Mouse (Mus musculus) fibroblast of lung, adult 2 months (primary cell): Measurements from ENCODE around the gene Flnb.

ENCODE experiments used
- DNase-seq: peaks from one replicate; pipeline ENCODE4 v3.0.0-alpha.2; 2011; ENCODE audit warnings: low read depth

Flnb gene

DNA sequence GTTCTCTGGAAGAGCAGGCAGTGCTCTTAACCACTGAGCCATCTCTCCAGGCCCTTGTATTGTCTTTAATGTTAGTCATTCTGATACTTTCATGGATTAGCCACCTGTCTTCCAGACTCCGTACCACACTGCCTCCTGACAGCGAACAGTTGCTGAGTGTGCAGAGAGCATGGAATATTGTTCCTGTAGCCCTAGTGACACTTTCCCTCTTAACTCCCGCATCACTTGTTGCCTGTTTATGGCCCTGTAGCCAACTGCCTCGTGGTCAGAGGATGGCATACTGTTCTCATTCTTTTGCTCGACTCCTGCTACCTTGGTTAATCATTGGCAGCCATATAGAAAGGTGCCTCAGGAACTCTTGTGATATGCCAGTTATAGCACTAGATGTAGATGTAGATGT lies 45.4 kb downstream of the Flnb start:
- no peak for DNase-seq

DNA sequence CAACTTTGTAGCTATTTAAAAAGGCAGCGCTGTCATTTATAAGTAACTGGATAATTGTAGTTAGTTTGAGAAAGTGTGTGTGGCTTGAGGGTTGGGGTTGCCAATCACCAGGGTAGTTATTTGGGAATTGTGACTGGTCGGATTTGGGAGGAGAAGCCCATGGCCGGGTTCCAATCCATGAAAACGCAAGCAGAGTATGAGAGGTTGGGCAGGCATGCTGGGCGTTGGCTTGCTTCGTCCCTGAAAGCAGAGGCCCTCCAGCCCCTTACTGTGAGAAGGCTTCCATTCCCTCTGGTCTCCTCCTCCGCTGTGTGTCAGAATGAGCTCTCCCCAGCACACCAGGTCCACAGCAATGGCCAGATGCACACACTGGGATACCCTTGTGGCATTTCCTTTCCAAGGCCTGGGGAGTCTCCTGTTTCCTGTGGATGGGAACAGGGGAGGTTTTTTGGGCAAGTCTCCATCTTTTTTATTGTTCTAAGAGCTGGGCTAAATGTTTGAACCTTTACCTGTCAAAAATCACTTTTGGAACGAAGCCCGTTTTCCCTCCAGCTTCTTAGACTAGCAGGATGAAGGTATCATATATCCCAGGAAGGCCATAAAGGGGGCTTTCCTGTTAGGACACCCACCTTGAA lies 46.2 kb downstream of the Flnb start:
- DNase-seq: no peak

DNA sequence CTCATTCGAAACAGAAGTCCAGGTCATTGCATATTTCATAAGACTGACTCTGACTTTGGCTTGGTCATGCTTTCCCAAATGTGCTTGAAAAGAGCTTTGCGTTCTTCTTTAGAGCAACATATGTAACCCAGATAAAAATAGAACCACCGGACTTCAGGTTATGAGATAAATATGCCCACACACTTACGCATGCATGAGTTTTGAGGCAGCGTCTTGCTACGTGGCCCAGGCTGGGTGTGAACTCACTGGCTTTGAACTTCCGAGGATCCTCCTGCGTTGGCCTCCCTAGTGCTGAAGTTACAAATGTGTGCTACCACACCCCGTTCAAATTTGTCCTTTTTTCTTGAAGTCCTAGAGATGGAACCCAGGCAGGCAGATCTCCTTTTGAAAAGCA lies 46.7 kb downstream of the Flnb start:
- DNase-seq: no peak

DNA sequence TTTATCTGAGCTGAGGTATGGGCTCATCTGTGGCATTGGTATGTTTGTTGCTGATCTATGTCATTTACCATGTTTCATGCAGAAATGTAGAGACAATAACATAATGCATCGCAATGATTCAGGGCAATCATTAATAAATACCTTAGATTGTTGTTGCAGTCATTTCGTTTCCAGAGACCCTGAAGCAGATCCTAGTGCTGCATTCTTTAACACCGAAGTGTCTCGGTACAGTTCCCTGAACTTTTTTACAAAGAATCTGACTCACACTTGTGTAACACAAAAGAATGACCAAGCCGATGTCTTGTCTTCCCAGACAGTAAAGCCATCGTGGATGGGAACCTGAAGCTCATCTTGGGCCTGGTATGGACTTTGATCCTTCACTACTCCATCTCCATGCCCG lies 49.5 kb downstream of the Flnb start:
- DNase-seq: no peak

DNA sequence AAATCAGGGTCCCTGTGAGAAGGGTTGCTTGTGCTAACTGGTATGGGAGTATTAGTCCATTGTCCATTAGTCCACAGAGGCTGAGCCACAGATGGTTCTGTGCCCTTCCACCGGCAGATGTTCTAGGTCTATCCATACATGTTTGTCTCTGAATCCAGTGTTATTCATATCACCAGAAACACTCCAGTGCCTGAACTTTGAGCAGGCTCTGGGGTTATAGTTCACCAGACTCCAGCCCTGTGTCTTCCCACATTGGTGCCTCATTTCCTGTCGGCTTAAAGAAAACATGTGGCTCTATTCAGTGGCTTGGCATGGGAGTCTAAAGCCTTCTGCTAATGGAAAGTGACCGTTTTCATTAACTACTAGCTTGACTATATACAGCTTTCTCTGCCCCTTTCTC lies 50.1 kb downstream of the Flnb start:
- no peak for DNase-seq

DNA sequence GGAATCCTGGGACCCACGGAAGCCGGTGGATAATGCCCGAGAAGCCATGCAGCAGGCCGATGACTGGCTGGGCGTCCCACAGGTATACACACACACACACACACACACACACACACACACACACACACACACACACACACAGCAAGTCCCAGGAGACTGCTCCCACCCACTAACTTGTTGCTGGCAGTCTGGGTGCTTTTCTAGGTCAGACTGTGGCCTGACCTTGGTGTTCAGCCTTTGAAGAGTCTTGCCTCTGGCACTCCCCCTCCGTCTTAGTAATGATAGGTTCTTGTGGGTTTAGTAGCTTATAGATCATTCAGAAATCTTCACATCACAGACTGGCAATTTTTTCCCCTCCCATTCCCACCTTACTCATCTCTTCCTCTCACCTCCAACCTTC lies 52.0 kb downstream of the Flnb start:
- no peak for DNase-seq

DNA sequence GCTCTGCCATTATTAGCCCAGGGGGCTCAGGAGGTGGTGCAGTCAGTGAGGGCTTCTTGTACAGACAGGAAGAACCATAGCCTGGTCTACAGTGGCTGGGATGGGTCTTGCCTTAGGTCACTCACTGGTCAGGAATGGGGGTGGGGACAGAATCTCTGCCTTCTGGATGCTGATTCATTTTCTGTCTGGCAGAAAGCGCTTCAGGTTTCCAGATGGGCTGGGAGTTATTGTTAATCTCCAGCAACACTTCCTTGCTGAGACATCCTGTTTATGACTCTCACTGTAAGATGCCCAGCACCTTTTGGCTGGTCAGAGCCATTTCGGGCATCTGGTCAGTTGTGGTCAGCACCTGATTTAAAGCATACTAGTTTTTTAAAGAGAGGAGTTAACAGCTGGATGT lies 55.8 kb downstream of the Flnb start:
- DNase-seq: no peak

DNA sequence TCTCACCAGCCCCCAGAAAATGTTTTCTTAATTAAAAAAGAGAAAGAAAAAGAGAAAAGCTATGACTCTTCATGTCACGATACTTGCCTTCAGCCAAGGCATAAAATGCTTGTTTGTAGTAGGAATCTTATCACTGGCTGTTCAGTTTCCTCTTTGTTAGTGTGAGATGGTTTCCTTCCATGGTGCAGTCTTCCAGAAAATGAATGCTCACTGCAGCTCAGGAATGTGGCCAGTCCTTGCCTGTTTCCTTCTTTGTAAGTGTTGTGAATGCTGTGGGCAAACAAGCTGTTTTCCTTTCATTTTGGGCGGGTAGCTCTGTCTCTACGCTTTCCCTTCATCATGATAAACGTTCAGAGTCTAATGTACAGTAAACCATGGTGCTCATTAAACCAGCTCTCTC lies 56.7 kb downstream of the Flnb start:
- DNase-seq: no peak

DNA sequence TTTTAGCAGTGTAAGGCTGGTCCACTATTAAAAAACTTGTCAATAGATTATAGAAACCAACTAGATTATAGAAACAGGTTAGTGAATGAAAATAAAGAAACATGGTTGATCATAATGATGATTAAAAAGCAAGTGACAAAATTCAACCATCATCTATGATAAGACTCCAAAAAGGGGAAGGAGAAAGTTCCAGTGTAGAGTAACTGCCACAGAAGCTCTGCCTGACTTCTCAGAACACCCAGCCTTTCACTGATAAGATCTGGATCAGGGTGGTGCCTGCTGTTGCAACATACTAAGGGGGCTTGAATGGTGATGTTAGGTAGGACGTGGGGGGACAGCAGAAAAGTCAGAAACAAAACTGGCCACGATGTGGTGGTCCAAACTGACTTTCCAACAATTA lies 60.2 kb downstream of the Flnb start:
- no peak for DNase-seq

DNA sequence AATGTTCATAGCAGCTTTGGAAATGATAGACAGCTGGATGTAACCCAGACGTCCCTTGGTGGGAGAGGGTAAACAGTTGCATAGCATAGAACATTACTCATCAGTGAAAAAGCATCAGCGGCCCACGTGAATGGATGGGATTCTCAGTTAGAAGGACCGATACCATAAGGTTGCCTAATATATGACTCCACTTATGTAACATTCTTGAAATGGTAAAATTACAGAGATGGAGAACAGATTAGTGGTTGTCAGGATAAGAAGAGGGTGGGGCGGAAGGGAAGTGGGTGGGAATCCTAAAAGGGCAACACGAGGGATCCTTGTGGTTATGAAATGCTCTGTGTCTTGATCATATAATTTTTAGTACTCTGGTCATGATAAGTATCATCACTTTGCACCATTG lies 62.6 kb downstream of the Flnb start:
- no peak for DNase-seq

DNA sequence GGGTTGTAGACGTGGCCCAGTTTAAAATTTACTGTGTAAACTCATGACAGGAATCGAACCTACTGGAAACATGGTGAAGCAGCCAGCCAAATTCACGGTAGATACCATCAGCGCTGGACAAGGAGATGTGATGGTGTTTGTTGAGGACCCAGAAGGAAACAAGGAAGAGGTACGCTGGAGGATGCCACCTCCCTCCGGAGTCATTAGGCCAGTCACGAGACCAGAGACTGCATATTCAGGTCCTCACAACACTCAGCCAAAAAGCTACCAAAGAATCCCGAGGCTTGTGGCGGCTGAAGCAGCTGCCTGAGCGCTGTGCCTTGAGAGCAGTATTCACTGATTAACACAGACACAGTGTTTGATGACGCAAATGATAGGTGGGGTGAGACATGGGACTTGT lies 63.8 kb downstream of the Flnb start:
- no peak for DNase-seq

DNA sequence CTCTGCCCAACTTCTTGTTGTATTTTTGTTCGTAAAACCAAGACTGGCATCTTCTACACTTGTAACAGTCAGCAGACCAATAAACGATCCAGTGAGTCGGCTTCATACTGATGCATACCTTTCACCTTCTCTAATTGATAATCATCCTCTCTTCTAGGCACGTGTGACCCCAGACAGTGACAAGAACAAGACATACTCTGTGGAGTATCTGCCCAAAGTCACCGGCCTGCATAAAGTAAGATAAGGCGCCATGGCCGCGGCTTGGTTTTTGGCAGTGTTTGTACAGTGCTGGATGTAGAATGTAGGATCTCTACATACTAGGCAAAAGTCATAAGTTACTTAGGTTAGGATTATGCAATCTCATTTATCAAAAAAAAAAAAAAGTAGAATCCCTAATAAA lies 64.3 kb downstream of the Flnb start:
- DNase-seq: no peak

DNA sequence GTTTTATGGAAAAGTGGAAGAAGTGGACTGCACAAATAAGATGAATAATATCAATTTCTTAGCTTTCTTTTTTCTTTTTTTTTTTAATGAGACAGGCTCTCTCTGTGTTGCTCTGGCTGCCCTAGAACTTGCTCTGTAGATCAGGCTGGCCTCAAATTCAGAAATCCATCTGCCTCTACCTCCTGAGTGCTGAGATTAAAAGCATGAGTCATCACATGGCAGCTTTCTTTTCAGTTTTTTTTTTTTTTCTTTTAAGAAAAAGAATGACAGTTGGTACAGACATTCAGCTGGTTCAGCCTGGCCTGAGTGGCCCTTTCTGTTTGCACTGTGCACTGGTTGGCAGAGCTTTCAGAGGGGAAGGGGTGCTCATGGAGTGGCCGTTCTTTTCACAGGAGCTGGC lies 66.4 kb downstream of the Flnb start:
- DNase-seq: no peak

DNA sequence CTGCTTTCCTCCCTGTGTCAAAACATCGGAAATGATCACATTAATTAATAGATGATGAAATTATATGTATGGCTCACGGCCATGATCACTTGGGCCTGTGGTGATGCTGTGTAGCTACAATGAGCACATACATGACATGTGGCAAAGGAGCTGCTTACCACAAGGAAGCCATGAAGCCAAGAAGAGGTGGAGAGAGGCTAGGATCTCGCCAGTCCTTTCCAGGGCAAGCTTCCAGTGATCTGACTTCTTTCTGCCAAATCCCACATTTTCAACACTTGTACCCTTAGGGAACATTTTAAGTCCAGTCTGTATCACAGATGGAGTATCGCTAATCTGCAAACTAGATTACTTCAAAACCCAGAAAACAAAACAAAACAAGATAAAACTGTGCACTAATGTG lies 67.1 kb downstream of the Flnb start:
- no peak for DNase-seq

DNA sequence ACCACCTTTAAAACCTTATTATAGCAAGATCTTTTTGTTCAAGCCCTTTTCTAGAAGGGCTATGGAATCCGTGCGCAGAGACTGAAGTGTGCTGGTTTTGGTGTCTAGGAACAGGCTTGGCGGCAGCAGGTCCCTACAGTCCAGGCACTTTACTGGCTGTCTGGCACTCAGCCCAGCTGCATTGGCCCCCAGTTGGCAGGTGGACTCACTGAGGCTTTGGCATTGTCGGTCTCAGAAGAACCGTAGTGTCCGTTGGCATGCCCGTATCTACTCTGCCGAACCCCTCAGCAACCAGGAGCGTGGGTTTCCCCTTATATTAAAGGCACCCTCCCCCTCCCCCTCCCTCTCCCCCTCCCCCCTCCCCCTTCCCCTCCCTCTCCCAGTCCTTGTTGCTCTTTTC lies 67.8 kb downstream of the Flnb start:
- DNase-seq: no peak

DNA sequence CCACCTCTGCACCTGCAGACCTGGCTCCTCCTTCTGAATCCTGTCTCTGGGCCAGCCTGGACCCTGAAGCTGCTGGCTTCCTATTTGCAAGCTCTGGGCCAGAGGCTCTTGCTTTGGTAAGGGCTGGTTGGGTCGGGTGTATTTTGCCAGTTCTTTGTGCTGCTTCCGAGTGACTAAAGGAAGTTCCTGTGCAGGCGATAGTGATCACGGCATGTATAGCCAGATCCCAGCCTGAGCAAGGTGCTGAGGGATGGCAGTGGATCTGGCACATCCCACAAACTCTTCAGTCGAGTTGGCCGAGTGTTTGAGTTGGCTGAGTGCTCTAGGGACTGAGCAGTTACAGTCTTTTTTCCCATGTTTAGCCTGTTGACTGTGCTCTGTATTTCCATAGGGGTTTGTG lies 68.3 kb downstream of the Flnb start:
- no peak for DNase-seq

DNA sequence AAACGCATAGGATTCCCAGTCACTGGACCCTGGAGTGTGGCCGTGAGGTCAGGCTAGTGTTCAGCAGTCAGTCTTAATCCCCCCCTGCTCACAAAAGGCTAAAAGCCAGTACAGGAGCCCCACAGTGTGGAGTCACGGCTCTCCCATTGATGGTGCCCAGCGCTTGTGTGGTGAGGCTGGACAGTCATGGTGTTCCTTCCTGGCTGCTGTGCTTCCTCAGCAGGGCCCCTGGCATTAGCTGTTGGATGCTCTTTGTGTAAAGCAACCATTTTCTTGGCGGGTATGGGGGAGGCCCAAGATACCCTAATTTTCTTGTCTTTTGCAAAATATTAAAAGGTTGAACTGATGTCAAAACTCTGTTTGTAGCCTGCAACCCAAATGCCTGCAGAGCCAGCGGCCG lies 69.4 kb downstream of the Flnb start:
- no peak for DNase-seq

DNA sequence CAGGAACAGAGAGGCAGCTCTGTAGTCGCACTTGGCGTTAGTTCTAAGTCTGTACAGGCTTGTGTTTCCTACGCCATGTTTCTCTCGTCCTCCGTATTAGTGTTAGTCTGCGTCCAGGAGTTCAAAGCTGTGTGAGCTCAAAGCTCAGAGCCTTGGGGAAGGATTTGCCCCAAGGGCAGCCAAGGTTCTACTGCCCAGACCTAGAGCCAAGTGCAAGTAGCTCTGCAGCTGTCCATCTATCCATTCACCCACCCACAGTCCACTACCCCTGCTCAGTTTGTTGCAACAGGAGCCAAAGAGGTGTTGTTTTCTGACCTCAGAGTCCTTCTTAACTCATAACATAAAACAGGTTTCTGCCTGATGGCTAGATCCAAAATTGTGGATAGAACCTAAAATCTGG lies 70.5 kb downstream of the Flnb start:
- DNase-seq: no peak

DNA sequence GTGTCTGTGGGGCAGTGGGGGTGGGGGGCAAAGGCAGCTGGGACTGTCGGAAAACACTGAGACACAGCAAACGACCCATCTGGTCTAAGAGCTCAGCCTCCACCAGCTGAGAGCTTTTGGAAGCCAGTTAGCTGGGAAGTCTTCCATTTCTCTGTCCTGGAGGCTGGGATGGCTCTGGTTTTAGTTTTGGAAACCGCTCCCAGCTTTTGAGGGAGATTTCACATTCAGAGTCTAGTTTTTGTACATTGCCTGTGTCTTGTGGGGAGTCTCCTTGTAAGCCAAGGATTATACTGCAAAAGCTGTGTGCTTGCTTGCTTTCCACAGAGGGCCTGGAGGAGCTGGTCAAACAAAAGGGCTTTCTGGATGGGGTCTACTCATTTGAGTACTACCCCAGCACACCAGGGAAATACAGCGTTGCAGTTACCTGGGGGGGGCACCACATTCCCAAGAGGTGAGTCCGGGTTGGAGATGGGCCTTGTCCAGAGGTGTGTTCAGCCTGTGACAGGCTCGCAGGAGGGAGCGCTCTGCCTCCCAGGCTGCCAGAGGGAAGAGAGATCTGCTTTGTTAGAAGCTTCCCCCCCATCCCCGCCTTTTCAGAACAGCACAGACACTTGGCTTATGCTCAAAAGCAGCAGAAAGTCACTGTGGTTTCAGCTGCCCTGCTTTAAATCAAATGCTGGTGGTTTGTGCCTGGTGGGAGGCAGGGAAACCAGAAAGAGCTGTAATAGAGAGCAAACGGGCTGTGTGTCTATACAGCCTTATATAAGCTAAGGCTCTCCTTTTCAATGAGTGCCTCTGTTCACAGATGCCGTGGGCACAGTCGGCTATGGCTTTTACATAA lies 71.3 kb downstream of the Flnb start:
- no peak for DNase-seq

DNA sequence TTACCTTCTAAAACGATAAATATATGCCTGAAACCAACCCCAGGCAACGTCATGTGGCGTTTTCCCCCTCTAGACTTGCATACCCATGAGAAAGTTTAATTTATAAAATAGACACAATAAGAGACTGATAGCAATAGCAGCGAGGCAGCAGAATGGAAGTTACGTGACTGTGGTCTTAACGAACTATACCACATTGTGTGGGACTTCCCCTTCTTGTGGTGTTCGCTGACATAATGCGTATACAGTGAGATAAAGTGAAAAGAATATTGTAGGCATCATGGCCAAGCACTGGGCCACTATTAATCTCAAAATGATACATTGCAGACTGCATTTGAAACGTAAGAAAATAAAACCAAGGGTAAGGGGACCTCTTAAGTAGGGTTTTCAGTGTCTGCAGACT lies 72.1 kb downstream of the Flnb start:
- DNase-seq: no peak

DNA sequence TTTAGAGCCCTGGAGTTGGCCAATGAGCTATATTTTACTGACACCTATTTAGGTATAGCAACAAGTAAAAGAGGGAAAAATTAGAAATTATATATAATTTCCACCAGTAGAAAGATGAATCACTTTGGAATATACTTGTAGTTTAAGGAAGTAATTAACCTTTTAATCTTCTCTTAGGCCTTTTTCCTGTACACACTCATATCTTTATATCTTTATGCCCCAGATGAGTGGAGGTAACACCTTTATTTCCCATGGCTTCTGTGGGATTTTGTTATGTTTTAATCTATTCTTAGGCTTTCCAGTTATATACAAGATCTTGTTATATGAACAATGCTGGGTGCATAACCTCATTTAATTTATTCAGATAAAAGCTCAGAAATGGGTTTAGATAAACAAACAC lies 73.6 kb downstream of the Flnb start:
- DNase-seq: no peak

DNA sequence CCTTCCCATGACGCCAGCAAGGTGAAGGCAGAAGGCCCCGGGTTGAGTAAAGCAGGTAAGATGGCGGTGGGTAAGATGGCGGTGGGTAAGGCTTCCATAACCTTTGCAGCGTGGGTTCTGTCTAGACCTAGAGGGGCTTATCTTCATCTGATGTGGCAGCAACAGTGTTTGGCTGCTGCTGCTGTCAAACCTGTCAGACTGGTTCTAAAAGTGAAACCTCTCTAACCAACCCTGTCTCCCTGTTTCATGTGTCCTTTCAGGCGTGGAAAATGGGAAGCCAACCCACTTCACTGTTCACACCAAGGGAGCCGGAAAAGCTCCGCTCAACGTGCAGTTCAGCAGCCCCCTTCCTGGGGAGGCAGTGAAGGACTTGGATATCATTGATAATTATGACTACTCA lies 78.4 kb downstream of the Flnb start:
- no peak for DNase-seq

DNA sequence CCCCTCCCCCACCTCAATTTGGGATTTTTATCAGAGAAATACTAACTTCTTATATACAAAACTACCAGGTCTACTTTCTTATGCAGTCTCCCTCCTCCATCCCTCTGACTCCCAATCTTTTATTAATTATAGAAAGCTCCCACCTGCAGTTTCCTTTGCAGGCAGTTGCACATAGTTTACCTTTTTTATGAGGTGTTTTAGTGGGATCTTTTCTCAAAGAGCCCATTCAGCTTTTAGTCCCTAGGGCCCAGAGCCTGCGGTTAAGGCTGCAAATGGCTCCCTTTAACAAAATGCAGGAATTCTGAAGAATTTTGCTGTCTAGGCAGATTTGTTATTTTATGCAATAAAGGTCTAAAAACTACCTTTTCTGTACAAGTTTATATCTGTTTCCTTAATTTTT lies 78.9 kb downstream of the Flnb start:
- no peak for DNase-seq

DNA sequence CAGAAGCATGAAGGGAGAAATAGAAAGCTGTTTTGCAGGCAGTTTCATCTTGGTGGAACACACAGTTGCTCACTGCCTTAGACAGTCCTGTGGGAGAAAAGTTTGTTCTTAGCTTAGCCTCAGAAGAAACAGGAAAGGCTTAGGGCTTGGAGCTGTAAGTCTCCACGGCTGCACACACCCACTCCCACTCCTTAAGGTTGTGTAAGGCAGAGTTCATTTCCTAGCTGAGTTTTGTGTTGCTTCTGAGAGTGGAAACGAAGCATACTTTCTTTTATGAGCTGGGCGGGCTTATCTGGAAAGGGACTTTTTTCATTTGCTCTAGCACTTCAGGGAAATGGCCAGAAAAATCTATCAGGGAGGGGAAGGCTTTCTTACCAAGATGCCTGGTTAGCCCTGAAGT lies 82.2 kb downstream of the Flnb start:
- DNase-seq: no peak
